Mouse (Mus musculus) C2C12 (cell line): ENCODE results near the gene Morf4l1.

Experiments used
- CEBPB ChIP-seq: IDR thresholded peaks from one replicate; pipeline ENCODE4 v1.6.1; 2011; ENCODE audit warnings: low read depth, mild to moderate bottlenecking, control low read depth, moderate library complexity
- CTCF ChIP-seq: IDR thresholded peaks from one replicate; pipeline ENCODE4 v1.5.1; 2011; ENCODE audit not compliant: control insufficient read depth, insufficient read depth, insufficient read length
- FOSL1 ChIP-seq: IDR thresholded peaks from one replicate; pipeline ENCODE4 v1.8.0; 2011; ENCODE audit warnings: mild to moderate bottlenecking, low read length; ENCODE audit not compliant: poor library complexity, insufficient read depth, severe bottlenecking
- MAX ChIP-seq: IDR thresholded peaks from one replicate; pipeline ENCODE4 v1.6.1; 2011; ENCODE audit warnings: mild to moderate bottlenecking, control low read depth
- MYOD1 ChIP-seq: IDR thresholded peaks from one replicate; pipeline ENCODE4 v1.6.1; 2011; ENCODE audit warnings: low read depth; ENCODE audit not compliant: control insufficient read depth, insufficient read length
- MYOG ChIP-seq: IDR thresholded peaks from one replicate; pipeline ENCODE4 v1.6.1; 2011; ENCODE audit not compliant: control insufficient read depth, insufficient read length; ENCODE audit errors: extremely low read depth
- USF1 ChIP-seq: IDR thresholded peaks from one replicate; pipeline ENCODE4 v1.6.1; 2011; ENCODE audit warnings: low read depth, mild to moderate bottlenecking, control low read depth, moderate library complexity

GRCm38 (mm10) chr9:90056716-90057115 is 57.9 kb downstream of the Morf4l1 start:
- no peak for TF ChIP-seq CTCF
- no peak for TF ChIP-seq USF1
- no peak for TF ChIP-seq MYOG
- no peak for TF ChIP-seq FOSL1
- no peak for TF ChIP-seq CEBPB
- TF ChIP-seq MAX = no peak
- no peak for TF ChIP-seq MYOD1
